Mouse (Mus musculus) A20 (cell line): ENCODE data around the gene Prdm5.

Experiments used
- DNase-seq: peaks from one replicate; pipeline ENCODE4 v3.0.0-alpha.2; 2011; ENCODE audit warnings: low read depth, low spot score

Gene Prdm5

GRCm38 (mm10) chr6:65778861-65779688, at the start of gene Prdm5:
Gene Prdm5, plus strand, starts transcription at chr6:65778988.
- no peak for DNase-seq

GRCm38 (mm10) chr6:65739442-65739841, 39.3 kb upstream of the Prdm5 start:
- DNase-seq, result no peak

- DNase-seq, result no peak
Observed at GRCm38 (mm10) chr6:65743144-65743870, 35.5 kb upstream of the Prdm5 start.

- DNase-seq, result no peak
Observed at GRCm38 (mm10) chr6:65743871-65744202, 35.0 kb upstream of the Prdm5 start.

- DNase-seq, result no peak
Observed at GRCm38 (mm10) chr6:65758214-65758613, 20.6 kb upstream of the Prdm5 start.

GRCm38 (mm10) chr6:65759174-65759573, 19.6 kb upstream of the Prdm5 start:
- DNase-seq, result no peak

- DNase-seq, result no peak
Observed at GRCm38 (mm10) chr6:65760073-65760472, 18.7 kb upstream of the Prdm5 start.

- no peak for DNase-seq
Observed at GRCm38 (mm10) chr6:65764459-65764858, 14.3 kb upstream of the Prdm5 start.

GRCm38 (mm10) chr6:65765057-65765456, 13.7 kb upstream of the Prdm5 start:
- no peak for DNase-seq

- no peak for DNase-seq
Observed at GRCm38 (mm10) chr6:65765752-65766397, 12.9 kb upstream of the Prdm5 start.

- no peak for DNase-seq
Observed at GRCm38 (mm10) chr6:65767911-65768310, 10.9 kb upstream of the Prdm5 start.

GRCm38 (mm10) chr6:65773566-65773965, 5.2 kb upstream of the Prdm5 start:
- DNase-seq, result peak; percentile 46

GRCm38 (mm10) chr6:65779689-65780233, 973 bp downstream of the Prdm5 start:
- DNase-seq, result no peak

GRCm38 (mm10) chr6:65781441-65781840, 2.7 kb downstream of the Prdm5 start:
- no peak for DNase-seq

- DNase-seq, result no peak
Observed at GRCm38 (mm10) chr6:65783670-65784069, 4.9 kb downstream of the Prdm5 start.

- DNase-seq, result no peak
Observed at GRCm38 (mm10) chr6:65792923-65793322, 14.1 kb downstream of the Prdm5 start.

GRCm38 (mm10) chr6:65796552-65796951, 17.8 kb downstream of the Prdm5 start:
- no peak for DNase-seq

GRCm38 (mm10) chr6:65797276-65797675, 18.5 kb downstream of the Prdm5 start:
- no peak for DNase-seq

GRCm38 (mm10) chr6:65798390-65798789, 19.6 kb downstream of the Prdm5 start:
- no peak for DNase-seq

GRCm38 (mm10) chr6:65811685-65812084, 32.9 kb downstream of the Prdm5 start:
- no peak for DNase-seq

- DNase-seq, result no peak
Observed at GRCm38 (mm10) chr6:65818039-65818747, 39.4 kb downstream of the Prdm5 start.

GRCm38 (mm10) chr6:65828656-65829055, 49.9 kb downstream of the Prdm5 start:
- no peak for DNase-seq
